Mouse (Mus musculus) cerebellum, adult (tissue): ENCODE data around the gene Rln1.

Experiments
- ATAC-seq: cut with Nextera tagmentation; 2 replicates; pipeline ENCODE4 v1.9.2; 2017; ENCODE audit warnings: mild to moderate bottlenecking, moderate library complexity, mixed read lengths; ENCODE audit not compliant: insufficient number of reproducible peaks, low FRiP score, low TSS enrichment

Rln1 gene

DNA sequence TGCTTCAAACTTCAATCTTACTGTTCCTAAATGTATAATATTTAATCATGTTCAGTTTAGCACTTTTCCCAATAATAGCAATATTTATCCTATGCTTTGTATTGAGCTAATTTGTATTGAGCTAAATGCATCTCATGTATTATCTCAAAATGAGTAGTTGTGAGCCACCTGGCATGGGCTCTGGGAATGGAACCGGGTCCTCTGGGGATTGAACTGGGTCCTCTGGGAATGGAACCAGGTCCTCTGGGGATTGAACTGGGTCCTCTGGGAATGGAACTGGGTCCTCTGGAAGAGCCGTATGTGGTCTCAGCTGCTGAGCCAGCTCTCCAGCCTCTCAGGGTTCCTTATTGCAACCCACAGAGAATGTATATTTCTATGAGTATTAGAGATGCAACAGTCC is 32.4 kb downstream of the Rln1 start:
- no peak for ATAC-seq

DNA sequence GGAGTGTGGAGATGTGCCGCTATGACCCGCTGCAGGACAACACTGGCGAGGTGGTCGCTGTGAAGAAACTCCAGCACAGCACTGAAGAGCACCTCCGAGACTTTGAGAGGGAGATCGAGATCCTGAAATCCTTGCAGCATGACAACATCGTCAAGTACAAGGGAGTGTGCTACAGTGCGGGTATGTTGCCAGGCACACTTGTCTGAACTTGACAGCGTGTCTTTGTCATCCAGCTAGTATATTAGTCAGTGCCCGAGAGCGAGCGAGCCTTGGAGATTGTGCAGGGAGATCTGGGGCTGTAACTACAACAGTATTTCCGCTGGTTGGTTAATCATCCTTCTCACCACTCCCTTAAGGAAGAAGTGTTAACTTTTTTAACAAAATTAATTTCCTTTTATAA is 33.6 kb downstream of the Rln1 start:
- ATAC-seq, result no peak

- no peak for ATAC-seq
These were observed 37.1 kb downstream of the Rln1 start for GRCm38 (mm10) chr19:29297366-29297765.

DNA sequence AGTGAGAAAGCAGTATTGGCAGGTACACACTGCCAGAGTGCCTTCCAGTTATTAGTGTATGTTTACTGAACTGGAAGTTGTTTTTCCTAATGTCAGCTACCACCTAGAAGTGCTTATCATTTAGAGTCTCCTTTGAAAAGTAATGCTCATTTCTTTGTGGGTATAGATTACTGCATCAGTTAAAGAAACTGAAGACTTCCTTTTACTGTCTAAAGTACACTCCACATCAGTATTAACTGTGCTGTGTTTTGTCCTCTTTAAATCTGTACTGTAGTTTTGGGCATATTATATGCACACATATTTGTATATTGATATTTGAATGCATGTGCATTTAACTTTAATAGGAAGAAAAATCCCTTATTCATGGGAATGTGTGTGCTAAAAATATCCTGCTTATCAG is 38.3 kb downstream of the Rln1 start:
- no peak for ATAC-seq

DNA sequence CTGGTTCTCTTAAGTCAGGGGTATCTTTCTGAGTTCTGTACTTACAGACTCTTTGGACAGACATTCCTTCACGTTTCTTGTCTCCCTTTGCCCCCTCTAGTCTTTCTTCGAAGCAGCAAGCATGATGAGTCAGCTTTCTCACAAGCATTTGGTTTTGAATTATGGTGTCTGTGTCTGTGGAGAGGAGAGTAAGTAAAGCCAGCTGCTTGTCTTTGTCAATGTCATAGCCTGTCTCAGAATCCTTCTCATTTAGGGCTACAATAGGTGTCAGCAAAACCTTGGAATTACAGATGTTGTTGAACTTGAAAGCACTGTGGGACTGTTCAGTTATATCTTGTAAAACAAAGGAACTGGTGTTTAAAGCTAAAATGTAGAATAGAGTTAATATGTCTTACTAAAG is 39.7 kb downstream of the Rln1 start:
- no peak for ATAC-seq

GRCm38 (mm10) chr19:29292546-29292945 is 41.9 kb downstream of the Rln1 start:
- ATAC-seq, result no peak

- ATAC-seq, result no peak
These were observed 42.9 kb downstream of the Rln1 start for GRCm38 (mm10) chr19:29291532-29291931.

GRCm38 (mm10) chr19:29287863-29288262 is 46.6 kb downstream of the Rln1 start:
- ATAC-seq, result no peak

- ATAC-seq, result no peak
These were observed 49.0 kb downstream of the Rln1 start for GRCm38 (mm10) chr19:29285451-29285869.
